Mouse (Mus musculus) myocyte (in vitro differentiated cells): ENCODE results near the gene Sucla2.

Experiments
- MAX ChIP-seq: IDR thresholded peaks from one replicate; pipeline ENCODE4 v1.6.1; 2011; ENCODE audit warnings: low read depth, mild to moderate bottlenecking, control low read depth
- MYOG ChIP-seq, 3 experiments: IDR thresholded peaks; one replicate each; pipeline ENCODE4 v1.6.1; 2011; ENCODE audit warnings: control low read depth in 2 of 3, low read depth in 2 of 3, mild to moderate bottlenecking in 2 of 3; ENCODE audit not compliant: insufficient read length in 2 of 3, control insufficient read depth in 1 of 3, insufficient read depth in 1 of 3
- POLR2A ChIP-seq: IDR thresholded peaks from one replicate; pipeline ENCODE4 v1.6.1; 2011; ENCODE audit warnings: low read depth, mild to moderate bottlenecking, control low read depth, moderate library complexity; ENCODE audit not compliant: insufficient read length
- POLR2AphosphoS2 ChIP-seq: IDR thresholded peaks from one replicate; pipeline ENCODE4 v1.6.1; 2011; ENCODE audit warnings: low read depth, control low read depth; ENCODE audit not compliant: insufficient read length
- TCF12 ChIP-seq: IDR thresholded peaks from one replicate; pipeline ENCODE4 v1.6.1; 2011; ENCODE audit warnings: mild to moderate bottlenecking, control low read depth; ENCODE audit not compliant: poor library complexity, insufficient read depth, severe bottlenecking

DNA sequence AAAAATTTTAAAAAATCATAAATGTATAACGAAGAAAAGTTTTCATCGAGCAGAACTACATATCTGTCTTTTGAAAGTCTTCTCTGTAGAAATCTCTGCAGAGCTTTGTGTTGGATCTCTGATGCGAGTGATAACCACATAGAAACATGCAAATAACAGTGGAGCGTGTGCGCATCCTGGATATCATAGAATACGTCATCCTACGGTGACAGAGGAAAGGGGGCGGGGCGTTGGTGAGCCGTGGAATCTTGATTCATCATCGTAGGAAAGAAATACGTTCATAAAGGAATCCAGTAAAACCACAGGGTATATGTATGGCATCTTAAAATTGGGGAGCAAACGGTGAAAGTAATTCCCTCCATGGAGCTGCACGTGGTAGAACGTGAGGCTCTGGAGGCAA, 17.9 kb upstream of the Sucla2 start:
- TF ChIP-seq POLR2A = no peak
- TF ChIP-seq POLR2AphosphoS2 = no peak
- TF ChIP-seq TCF12 = no peak
- TF ChIP-seq MAX = no peak
- no peak for TF ChIP-seq MYOG (IDR thresholded peaks at IDR 0.05; ENCODE audit: control insufficient read depth in 1 of 3, insufficient read depth in 1 of 3, insufficient read length in 2 of 3, low read depth in 2 of 3)
